Mouse (Mus musculus) hindbrain, embryonic 15.5 days (tissue): ENCODE results near the gene Tdgf1. TPM values are rescaled to one million over a fixed set of nuclear protein-coding genes. Genes with fewer than 3 reads are reported as not detected.

Source experiments
- microRNA-seq: library from miRNA; unstranded; fragments of <30 nt; microRNA quantifications from one replicate; pipeline ENCODE4, GENCODE M21; 2016
- polyA plus RNA-seq: library from polyadenylated mRNA; unstranded; fragments of >200 nt; fragmentation: Nextera tagmentation; extraction: Ambion mirVana; gene quantifications from 2 replicates; pipeline ENCODE4 v1.2.1, GENCODE M21; 2015

The Tdgf1 gene
- polyA plus RNA-seq, 1 experiment from 2014 or later: 0.22 TPM

Small RNA genes lying within 50 kb of the gene (microRNA-seq; reads per million reads assigned to microRNA genes)
- gene Gm24269: not detected

Other genes with a start within 250 kb of the Tdgf1 start
- 0.17 TPM in 1 of 2 replicates, not detected in the other for gene Myl3, start 204.3 kb downstream of the Tdgf1 start, polyA plus RNA-seq
- 11.0 and 12.0 TPM in 2 replicates for gene Pth1r, start 199.0 kb downstream of the Tdgf1 start, polyA plus RNA-seq
- not detected in 2 replicates for gene Prss42, start 148.0 kb downstream of the Tdgf1 start, polyA plus RNA-seq
- gene Prss44, start 132.2 kb downstream of the Tdgf1 start, polyA plus RNA-seq: not detected in 2 replicates
- not detected in 2 replicates for gene Prss43, start 119.5 kb downstream of the Tdgf1 start, polyA plus RNA-seq
- 0.13 TPM in 1 of 2 replicates, not detected in the other for gene Prss45, start 111.6 kb downstream of the Tdgf1 start, polyA plus RNA-seq
- not detected in 2 replicates for gene Prss46, start 101.7 kb downstream of the Tdgf1 start, polyA plus RNA-seq
- 0.36 and 0.41 TPM in 2 replicates for gene Prss50, start 88.2 kb downstream of the Tdgf1 start, polyA plus RNA-seq
- 2.2 and 3.1 TPM in 2 replicates for gene Als2cl, start 66.3 kb downstream of the Tdgf1 start, polyA plus RNA-seq
- gene Tmie, start 66.0 kb downstream of the Tdgf1 start, polyA plus RNA-seq: 4.2 and 4.7 TPM in 2 replicates
- not detected in 2 replicates for gene Fam240a, start 29.3 kb downstream of the Tdgf1 start, polyA plus RNA-seq
- 0.80 and 2.4 TPM in 2 replicates for gene Lrrc2, start 5.4 kb upstream of the Tdgf1 start, polyA plus RNA-seq
- not detected in 2 replicates for gene Rtp3, start 44.4 kb upstream of the Tdgf1 start, polyA plus RNA-seq
- 1.2 and 2.0 TPM in 2 replicates for gene Ltf, start 73.1 kb upstream of the Tdgf1 start, polyA plus RNA-seq
- gene Ccrl2, start 111.4 kb upstream of the Tdgf1 start, polyA plus RNA-seq: 0.66 and 1.2 TPM in 2 replicates
- 45.9 and 47.8 TPM in 2 replicates for gene Lrrfip2, start 171.4 kb upstream of the Tdgf1 start, polyA plus RNA-seq